Mouse (Mus musculus): ENCODE measurements around the gene Coro7.

DNA sequence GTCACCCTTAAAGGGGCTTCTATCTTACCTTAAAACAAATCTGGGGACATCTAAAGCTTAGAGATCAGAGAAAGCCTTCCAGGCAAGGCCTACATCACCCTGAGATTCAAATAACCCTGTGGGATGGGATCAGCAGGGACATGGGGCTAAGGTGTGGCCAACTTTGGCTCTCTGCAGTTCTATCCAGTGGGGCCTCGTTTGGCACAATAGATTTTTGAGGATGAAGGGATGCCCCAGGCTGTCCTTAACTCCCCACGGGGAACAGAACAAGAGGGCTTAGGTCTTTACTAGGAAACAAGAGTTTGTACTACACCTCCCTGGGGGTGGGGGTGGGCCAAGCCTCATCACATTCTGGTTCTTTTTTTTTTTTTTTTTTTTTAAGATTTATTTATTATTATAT lies 20.3 kb downstream of the Coro7 start:
- TF ChIP-seq CTCF (IDR thresholded peaks at IDR 0.05; ENCODE audit: control insufficient read depth, insufficient read depth, insufficient replicate concordance, low read depth, low read length) (no peak), POLR2A (IDR thresholded peaks at IDR 0.05; ENCODE audit: control insufficient read depth, low read depth, low read length) (no peak)
